Mouse (Mus musculus) left cerebral cortex, postnatal 36 days (tissue): ENCODE data around the gene Cd40. TPM values are rescaled to one million over a fixed set of nuclear protein-coding genes. Genes with fewer than 3 reads are reported as not detected.

Source experiments
- DNase-seq, 2 experiments: peaks; one replicate each; pipeline ENCODE4 v3.0.0; 2021 to 2022; ENCODE audit warnings: low spot score in 2 of 2, mixed read lengths in 1 of 2
- intact Hi-C: fragments of 180-260 bp; cut with DNase I; formaldehyde crosslinking; loops from one replicate; pipeline ENCODE4 v1.15.1; 2025
- total RNA-seq, 2 experiments: library from RNA; stranded (reverse); gene quantifications; 2 replicates each; pipeline ENCODE4 v1.2.3; 2021

The Cd40 gene
- total RNA-seq, 2 experiments from 2014 or later, result 1.0 to 1.6 TPM

- intact Hi-C loops, result no loop called here
- no peak for DNase-seq
These were observed 3.9 kb upstream of the Cd40 start for GRCm38 (mm10) chr2:165051566-165051965.

DNA sequence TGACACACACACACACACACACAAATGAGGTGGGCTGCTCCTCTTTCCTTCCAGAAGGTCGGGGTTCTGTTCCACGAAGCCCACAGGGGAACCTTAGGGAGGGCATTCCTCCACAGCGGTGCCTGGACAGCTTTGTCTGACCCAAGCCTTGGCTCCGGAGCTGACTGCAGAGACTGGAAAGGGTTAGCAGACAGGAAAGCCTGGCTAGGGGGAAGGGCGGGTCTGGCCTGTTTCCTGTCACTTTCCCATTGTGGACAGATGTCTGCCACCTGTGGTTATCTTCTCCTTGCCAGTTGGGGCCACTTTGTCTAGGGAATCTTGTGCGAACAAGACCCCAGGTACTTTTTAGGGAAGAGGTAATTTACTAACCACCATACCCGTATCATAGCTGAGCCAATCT lies 478 bp downstream of the Cd40 start:
- DNase-seq, result no peak
- intact Hi-C loops, result no loop called here

DNA sequence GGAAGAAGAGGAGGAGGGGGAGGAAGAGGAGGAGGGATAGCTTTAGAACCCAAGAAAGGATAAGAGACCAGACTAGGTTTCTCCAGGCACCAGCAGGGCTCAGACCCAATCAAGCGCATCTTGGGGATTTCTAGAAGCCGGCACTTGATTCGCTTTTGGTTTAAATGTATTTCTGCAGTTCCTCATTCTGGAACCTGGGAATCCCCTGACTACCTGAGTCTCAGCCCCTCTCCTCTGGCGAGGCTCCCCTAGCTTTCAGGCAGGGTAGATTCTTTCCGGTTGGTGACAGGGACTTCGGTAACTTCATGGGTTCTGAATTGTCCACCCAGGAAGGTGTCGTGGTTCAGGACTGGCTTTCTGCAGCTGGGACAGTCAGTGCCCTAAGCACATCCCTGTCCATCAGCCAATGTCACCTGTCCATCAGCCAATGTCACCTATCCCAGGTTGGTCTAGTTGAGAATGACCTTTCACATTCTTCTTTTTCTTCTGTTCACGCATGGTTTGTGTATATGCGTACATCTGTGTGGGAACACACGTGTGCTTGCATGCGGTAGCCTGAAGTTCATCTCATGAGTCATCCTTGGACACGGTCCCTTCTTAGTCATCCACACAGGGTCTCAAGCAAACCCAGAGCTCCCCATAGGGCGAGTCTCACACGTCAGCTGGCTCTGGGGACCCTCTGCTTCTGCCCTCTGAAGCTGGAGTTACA lies 1.1 kb downstream of the Cd40 start:
- intact Hi-C loops, result no loop called here
- DNase-seq, result no peak

- intact Hi-C loops, result no loop called here
- no peak for DNase-seq
These were observed 4.5 kb downstream of the Cd40 start for GRCm38 (mm10) chr2:165059961-165060360.

DNA sequence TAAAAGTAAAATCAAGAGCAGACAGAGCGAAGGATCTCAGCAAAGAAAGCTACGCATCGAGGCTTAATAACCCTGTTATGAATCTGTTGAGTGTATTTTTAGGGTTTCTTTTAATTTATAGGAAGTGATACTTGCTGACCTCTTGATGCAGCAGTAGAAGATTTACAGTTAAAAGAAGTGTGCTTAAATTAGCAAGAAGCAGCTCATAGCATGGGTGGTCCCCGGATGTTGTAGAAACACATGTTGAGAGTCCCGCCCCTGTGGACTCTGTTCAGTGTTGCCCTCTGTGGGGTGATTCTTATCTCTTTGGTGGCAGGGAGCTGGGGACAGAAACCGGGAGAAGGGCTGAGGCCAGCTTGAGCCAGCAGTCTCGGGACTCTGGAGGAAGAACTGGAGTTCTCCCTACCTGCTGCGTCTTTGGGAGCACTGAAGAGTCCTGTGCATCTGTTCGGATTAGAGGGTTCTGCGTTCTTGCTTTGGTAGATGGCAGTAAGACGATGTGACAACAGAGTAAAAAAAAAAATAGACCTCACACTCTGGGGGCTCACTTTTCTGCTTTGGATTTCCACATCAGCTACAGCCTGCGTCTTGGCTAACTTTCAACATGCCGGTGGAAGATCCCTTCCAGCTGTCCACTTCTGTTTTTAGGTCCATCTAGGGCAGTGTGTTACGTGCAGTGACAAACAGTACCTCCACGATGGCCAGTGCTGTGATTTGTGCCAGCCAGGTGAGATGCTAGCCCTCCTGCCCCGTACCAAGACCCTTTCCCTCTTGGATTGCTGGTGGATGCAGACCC lies 6.4 kb downstream of the Cd40 start:
- intact Hi-C loops, result no loop called here
- no peak for DNase-seq

DNA sequence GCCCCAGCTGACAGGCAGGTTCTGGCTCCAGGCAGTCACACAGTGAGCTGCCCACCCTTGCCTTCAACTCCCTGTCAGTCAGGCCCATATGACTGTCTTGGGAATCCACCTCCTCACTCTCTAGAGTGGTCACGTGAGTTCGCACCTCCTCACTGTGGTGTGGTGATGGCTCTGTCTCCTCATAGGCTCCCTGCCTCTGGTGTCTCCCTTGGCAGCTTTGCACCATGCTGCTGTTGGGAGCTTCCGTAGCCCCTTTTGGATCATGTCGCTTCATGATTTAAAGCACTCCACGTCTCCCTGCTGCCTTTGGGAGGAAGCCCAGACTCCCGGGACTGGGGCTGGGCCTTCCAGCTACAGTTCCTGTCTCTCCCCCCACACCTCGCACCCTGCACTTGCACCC lies 9.1 kb downstream of the Cd40 start:
- DNase-seq, result peak; percentile 64 to 72
- intact Hi-C loops, result no loop called here

GRCm38 (mm10) chr2:165068806-165069205 lies 13.4 kb downstream of the Cd40 start:
- DNase-seq, result peak in 1 of 2 experiments; percentile 18
- intact Hi-C loops, result no loop called here

- intact Hi-C loops, result loop anchor here (2.0 to 10.0 kb wide), 2 partner anchors 109 to 415 kb away; partner anchors contain the start of gene Slc12a5
- peak; percentile 57 to 67 for DNase-seq
These were observed 14.8 kb downstream of the Cd40 start for GRCm38 (mm10) chr2:165070096-165070816.

DNA sequence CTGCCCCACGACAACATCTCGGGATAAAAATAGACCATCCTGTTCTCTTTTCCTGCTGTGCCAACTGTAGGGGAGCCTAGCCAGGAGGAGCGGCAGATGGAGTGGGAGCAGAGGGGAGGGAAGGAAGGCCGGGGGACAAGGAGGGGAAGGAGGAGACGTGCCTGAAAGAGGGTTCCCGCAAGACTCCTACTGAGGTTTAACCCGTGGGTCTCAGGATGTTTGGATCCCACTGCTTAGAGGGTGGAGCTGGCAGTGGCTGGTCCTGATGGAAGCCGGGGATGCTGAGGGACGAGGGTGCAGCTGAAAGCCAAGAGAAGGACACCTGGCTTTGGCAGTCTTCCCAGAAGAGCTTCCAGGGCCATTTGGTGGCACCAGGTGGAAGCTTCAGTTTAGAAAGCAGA lies 18.0 kb downstream of the Cd40 start:
- DNase-seq, result peak in 1 of 2 experiments; percentile 48
- intact Hi-C loops, result loop anchor here (10.0 kb wide), 1 partner anchor 411 kb away; no protein-coding TSS in a partner anchor

DNA sequence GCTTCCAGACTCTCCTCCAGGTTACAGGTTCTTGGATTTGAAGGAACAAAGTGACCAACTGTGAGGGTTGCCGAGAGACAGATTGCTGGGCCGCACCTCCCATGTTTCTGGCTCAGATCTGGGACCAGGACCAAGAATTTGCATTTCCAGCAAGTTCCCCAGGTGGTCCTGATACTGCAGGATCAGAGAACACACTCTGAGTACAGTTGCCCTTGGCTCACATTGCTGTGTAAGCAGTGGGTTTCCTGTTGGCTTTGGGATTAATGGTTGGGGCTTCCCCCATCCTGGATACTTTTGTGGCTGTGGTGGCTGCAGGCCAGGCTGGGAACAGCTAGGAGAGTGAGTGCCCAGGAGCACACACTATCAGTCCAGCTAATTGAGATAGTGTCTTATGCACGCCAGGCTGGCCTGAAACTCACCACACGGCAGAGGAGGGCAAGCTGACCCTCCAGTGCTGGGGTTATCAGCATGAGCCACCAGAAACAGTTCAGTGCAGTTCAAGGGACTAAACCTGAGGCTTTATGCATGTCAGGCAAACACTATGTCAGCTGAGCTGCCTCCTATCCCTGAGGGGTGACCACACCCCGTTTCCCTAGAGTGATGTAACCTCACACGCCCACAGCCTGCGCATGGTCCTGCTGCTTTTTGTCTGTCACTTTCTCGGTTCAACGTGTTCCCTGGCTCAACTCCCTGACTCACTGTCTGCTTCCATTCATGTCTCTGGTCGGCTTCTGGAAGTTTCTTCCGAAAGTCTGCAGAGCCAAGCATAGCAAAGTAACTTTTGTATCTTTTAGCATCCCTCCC lies 18.9 kb downstream of the Cd40 start:
- intact Hi-C loops, result loop anchor here (10.0 kb wide), 1 partner anchor 411 kb away; no protein-coding TSS in a partner anchor
- peak; percentile 69 to 74 for DNase-seq

DNA sequence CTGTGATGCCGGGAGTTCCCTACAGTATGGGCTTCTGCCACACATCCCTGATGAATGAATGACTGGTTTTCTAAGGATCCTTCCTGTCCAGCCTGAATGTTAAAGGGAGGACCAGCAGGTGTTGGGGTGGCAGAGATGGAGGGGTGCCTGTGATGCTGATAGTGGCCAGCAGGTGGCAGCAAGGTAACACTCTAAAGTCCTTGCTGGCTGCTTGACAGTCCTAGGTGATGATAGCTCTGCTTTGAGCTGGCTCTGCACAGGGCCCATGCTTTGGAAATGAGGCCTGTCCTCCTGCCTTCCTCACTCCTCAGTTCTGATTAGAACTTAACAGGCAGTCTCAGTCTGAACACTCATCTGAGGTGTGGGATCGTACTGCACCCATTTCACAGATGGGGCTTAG lies 19.5 kb downstream of the Cd40 start:
- peak; percentile 86 for DNase-seq
- intact Hi-C loops, result loop anchor here (1.0 to 10.0 kb wide), 4 partner anchors 201 to 410 kb away; no protein-coding TSS in a partner anchor

GRCm38 (mm10) chr2:165077055-165077454 lies 21.6 kb downstream of the Cd40 start:
- intact Hi-C loops, result loop anchor here (5.0 to 10.0 kb wide), 2 partner anchors 260 to 408 kb away; no protein-coding TSS in a partner anchor

DNA sequence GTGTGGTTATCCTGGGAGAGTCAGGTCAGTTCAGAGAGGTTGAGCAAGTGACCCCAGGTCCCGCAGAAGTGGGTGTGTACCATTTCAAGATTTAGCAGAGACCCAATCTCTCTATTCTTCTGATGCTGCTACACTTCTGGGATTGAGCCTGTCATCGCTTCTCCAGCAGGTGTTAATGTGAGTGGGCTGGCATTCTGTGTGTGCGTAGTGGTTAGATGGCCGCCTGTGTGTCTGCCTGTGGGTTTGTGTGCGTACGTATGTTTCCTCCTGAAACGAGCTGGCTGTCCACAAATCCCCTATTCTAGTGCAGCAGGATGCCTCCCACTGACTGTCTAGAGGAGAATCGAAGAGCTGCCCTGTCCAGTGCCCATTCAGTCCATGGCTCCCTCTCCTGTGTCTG lies 22.6 kb downstream of the Cd40 start:
- no peak for DNase-seq

More at GRCm38 (mm10) chr2:165077055-165077454, 21.6 kb downstream of the Cd40 start:
- no peak for DNase-seq

GRCm38 (mm10) chr2:165078605-165079004 lies 23.2 kb downstream of the Cd40 start:
- intact Hi-C loops, result loop anchor here (5.0 to 10.0 kb wide), 2 partner anchors 259 to 406 kb away; no protein-coding TSS in a partner anchor
- no peak for DNase-seq

More for the DNA sequence above, 22.6 kb downstream of the Cd40 start:
- intact Hi-C loops, result loop anchor here (5.0 to 10.0 kb wide), 2 partner anchors 259 to 407 kb away; no protein-coding TSS in a partner anchor

DNA sequence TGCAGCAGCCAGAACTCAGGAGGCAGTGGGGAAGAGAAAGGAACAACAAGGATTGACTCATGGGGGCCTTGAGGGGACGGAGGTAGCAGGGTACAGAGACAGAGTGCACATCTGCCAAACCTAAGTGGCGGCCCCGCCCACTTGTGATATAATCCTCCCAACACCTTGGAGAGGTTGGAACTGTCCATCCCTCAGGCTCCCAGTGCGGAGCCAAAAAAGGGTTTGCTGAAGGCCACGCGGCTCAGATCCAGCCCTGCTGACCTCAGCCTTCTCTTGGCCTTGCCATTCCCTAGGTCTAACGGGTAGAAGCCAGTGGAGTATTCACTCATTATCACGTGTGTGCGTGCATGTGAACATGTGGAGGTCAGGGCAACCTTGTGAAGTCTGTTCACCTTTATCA lies 25.2 kb downstream of the Cd40 start:
- no peak for DNase-seq
- intact Hi-C loops, result no loop called here

DNA sequence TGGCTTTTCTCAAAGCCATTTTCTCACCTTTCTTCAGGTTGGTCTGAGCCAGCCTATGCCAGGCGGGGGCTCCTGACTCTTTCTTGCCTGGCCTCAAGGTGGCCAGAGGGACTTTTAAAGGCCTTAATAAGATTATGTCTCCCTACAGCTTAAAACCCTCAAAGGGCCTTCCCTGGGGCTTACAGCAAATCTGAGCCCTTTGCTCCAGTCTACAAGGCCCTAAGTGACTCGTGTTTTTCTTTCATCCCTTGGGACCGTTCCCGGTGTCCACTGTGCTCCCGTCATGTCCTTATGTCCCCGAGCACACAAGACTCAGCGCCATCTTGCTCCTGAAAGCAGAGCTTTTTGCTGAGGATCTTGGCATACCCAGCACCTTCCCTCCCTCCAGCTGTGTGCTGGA lies 25.8 kb downstream of the Cd40 start:
- DNase-seq, result no peak

DNA sequence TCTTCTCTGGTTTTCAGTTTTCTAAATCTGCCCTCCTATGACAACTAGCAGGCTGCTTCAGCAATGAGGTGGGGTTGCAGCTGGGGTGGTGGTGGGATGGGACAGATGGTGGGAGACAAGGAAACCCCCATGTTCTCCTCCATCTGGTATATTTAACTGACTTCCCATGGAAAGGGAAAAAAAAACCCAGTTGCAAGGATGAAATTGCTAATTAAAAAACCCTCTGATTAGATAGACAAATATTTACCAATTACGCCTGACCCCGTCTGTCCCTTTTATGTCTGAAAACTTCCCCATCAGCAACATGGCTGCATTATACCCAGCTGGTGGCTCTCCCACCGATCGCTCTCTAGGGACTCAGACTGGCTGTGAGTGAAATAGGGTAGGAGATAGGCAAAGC lies 31.2 kb downstream of the Cd40 start:
- no peak for DNase-seq
- intact Hi-C loops, result no loop called here

More for the DNA sequence above, 25.8 kb downstream of the Cd40 start:
- intact Hi-C loops, result no loop called here

GRCm38 (mm10) chr2:165089470-165089869 lies 34.0 kb downstream of the Cd40 start:
- no peak for DNase-seq
- intact Hi-C loops, result no loop called here

GRCm38 (mm10) chr2:165090650-165091049 lies 35.2 kb downstream of the Cd40 start, which contains the start of gene 1700025C18Rik:
Gene 1700025C18Rik (minus strand): TSS chr2:165090750.
- no peak for DNase-seq
- intact Hi-C loops, result no loop called here
